Comparison of ENCODE assay signal across 10 mouse cellular contexts in the genomic region with DNA sequence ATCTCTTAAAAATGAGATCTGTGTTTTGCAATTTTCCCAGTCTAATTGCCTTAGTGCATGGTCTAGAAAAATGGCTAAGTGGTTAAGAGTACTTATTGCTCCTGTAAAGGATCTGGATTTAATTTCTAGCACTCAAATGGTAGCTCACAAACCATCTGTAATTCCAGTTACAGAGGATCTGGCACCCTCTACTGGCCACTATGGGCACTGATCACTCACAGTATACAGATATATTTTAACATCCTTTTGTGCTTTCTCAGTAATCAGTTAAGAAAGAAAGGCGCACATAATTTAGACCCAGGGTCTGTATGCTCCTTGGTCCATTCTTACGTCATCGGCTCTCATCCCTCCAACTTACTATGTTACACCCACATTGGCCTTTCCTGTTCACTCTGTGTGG.
DNase-seq lines count a peak whose midpoint lies in the region; ATAC-seq lines count a peak whose summit lies in the region.
"Had no signal": no experiment of that assay in that cellular context is flagged by ENCODE, and none has a peak within 500 bp of the region (broad histone marks: within the 10 kb centered on the region; RNA-seq: fewer than 3 reads in every experiment).

No protein-coding gene starts in this region.

- H3K9ac ChIP-seq in kidney, embryonic 15.5 days = no peak overlapping the region

- peaks cover 27% of the 10 kb centered on the region for H3K27me3 ChIP-seq in kidney, embryonic 15.5 days

- H3K4me2 ChIP-seq in kidney, embryonic 15.5 days = no peak overlapping the region

- WGBS in kidney, embryonic 15.5 days = 94% methylated on average over 3 of the region's 3 CpGs

- no peak overlapping the region for H3K27ac ChIP-seq in kidney, embryonic 15.5 days

- no peaks in the 10 kb centered on the region for H3K9me3 ChIP-seq in kidney, embryonic 15.5 days (replicated peaks)

- no peaks in the 10 kb centered on the region for H3K36me3 ChIP-seq in kidney, embryonic 15.5 days

- H3K4me3 ChIP-seq in kidney, embryonic 15.5 days (replicated peaks) = no peak overlapping the region

- H3K4me1 ChIP-seq in kidney, embryonic 15.5 days = no peaks in the 10 kb centered on the region

- ATAC-seq in kidney, embryonic 15.5 days (replicated peaks; ENCODE audit: low FRiP score) = no peak
- ATAC-seq in cerebellum, adult (ENCODE audit: insufficient number of reproducible peaks, low FRiP score, low TSS enrichment) = no peak
- ATAC-seq: inflammation-experienced regulatory T-cells, adult 6 months had no signal

- DNase-seq in kidney, adult 18-20 months = peak; percentile 16
- peak; percentile 6 for DNase-seq in thymus, postnatal 0 days (ENCODE audit: low spot score)
- no peak for DNase-seq in thymus, postnatal 14 days
- peak; percentile 1 for DNase-seq in c-Kit-positive CD71-negative TER-119-negative erythroid progenitor cells, embryonic 14.5 days (ENCODE audit: low read depth)
- no peak for DNase-seq in left cerebral cortex, adult 8-10 months (ENCODE audit: low spot score in 2 of 2)
- DNase-seq: cerebellum, adult 11 months; right cerebral cortex, postnatal 25 days had no signal

Comparison
In these comparisons a context has a peak if more than half of its experiments do, and no peak if none do; other contexts are left out.
1. DNase-seq: peak in kidney, adult 18-20 months (single experiment), thymus, postnatal 0 days (single experiment) and c-Kit-positive CD71-negative TER-119-negative erythroid progenitor cells, embryonic 14.5 days (single experiment); none in thymus, postnatal 14 days (single experiment) and left cerebral cortex, adult 8-10 months (0 of 2).